Comparison of ENCODE assay signal across 14 mouse cellular contexts in the genomic region with DNA sequence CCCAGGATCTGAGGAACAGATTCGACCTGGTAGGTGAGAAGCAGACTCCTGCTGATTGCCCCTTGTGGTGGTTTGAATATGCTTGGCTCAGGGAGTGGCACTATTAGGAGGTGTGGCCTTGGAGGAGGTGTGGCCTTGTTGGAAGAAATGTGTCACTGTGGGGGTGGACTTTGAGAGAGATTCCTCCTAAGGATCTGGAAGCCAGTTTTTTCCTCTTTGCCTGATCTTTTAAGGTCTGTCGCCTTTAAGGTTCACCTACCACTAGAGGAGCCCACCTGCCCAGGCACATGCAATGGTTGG. TPM values are rescaled to one million over a fixed set of nuclear protein-coding genes. Genes with fewer than 3 reads are reported as not detected.
DNase-seq lines count a peak whose midpoint lies in the region; ATAC-seq and TF ChIP-seq lines count a peak whose summit lies in the region.
"Had no signal": no experiment of that assay in that cellular context is flagged by ENCODE, and none has a peak within 500 bp of the region (broad histone marks: within the 10 kb centered on the region; RNA-seq: fewer than 3 reads in every experiment).

No protein-coding gene starts in this region.

- no peak for ATAC-seq in kidney, embryonic 14.5 days (ENCODE audit: low FRiP score, low TSS enrichment)
- ATAC-seq in liver, postnatal 0 days, result no peak
- ATAC-seq in hindbrain, embryonic 13.5 days (ENCODE audit: low FRiP score), result no peak

- WGBS in kidney, adult 2 months, result 60% methylated on average over 2 of the region's 2 CpGs
- 24% methylated on average over 2 of the region's 2 CpGs for whole genome bisulfite sequencing in kidney, embryonic 14.5 days
- WGBS in liver, postnatal 0 days (ENCODE audit: insufficient replicate concordance), result 41% methylated on average over 2 of the region's 2 CpGs
- WGBS in hindbrain, embryonic 13.5 days, result 35% methylated on average over 2 of the region's 2 CpGs

- H3K36me3 ChIP-seq in kidney, adult 2 months (ENCODE audit: control insufficient read depth, insufficient read depth, low read length), result no peaks in the 10 kb centered on the region
- no peaks in the 10 kb centered on the region for H3K36me3 ChIP-seq in kidney, embryonic 14.5 days (ENCODE audit: control insufficient read depth, insufficient read depth, low read length)
- no peaks in the 10 kb centered on the region for H3K36me3 ChIP-seq in liver, postnatal 0 days (replicated peaks; ENCODE audit: insufficient read depth, low read length)
- no peaks in the 10 kb centered on the region for H3K36me3 ChIP-seq in hindbrain, embryonic 13.5 days

- DNase-seq in adrenal gland, adult 2 months, result peak; percentile 47
- DNase-seq in adrenal gland, postnatal 4 days (ENCODE audit: low spot score in 2 of 2), result no peak
- peak; percentile 61 for DNase-seq in kidney, adult 2 months
- DNase-seq in ES-CJ7 (ENCODE audit: low read depth, low spot score), result peak; percentile 79
- peak; percentile 58 to 60 for DNase-seq in kidney, postnatal 36 days
- no peak for DNase-seq in liver, postnatal 0 days
- DNase-seq: cerebellum, adult 11-12 months; layer of hippocampus, postnatal 36 days; liver had no signal

- no peak overlapping the region for H3K9ac ChIP-seq in kidney, embryonic 14.5 days (ENCODE audit: low read depth, low read length)
- H3K9ac ChIP-seq in liver, postnatal 0 days (replicated peaks), result no peak overlapping the region
- H3K9ac ChIP-seq in hindbrain, embryonic 13.5 days, result no peak overlapping the region

- H3K4me2 ChIP-seq in kidney, embryonic 14.5 days (replicated peaks; ENCODE audit: low read depth, low read length), result no peak overlapping the region
- H3K4me2 ChIP-seq in liver, postnatal 0 days (ENCODE audit: low read depth, low read length), result no peak overlapping the region
- no peak overlapping the region for H3K4me2 ChIP-seq in hindbrain, embryonic 13.5 days
- H3K4me2 ChIP-seq: heart, embryonic 11.5 days had no signal

- no peak overlapping the region for H3K4me3 ChIP-seq in kidney, adult 2 months (ENCODE audit: insufficient read depth, low read depth, low read length)
- H3K4me3 ChIP-seq in kidney, embryonic 14.5 days (ENCODE audit: low read length), result no peak overlapping the region
- H3K4me3 ChIP-seq in liver, postnatal 0 days (ENCODE audit: low read depth, low read length), result no peak overlapping the region
- no peak overlapping the region for H3K4me3 ChIP-seq in hindbrain, embryonic 13.5 days

- H3K4me1 ChIP-seq in kidney, adult 2 months (ENCODE audit: control insufficient read depth, insufficient read depth, low read length), result no peaks in the 10 kb centered on the region
- H3K4me1 ChIP-seq in kidney, embryonic 14.5 days (ENCODE audit: control insufficient read depth, insufficient read depth, low read length), result no peaks in the 10 kb centered on the region
- no peaks in the 10 kb centered on the region for H3K4me1 ChIP-seq in liver, postnatal 0 days (ENCODE audit: insufficient read depth)
- H3K4me1 ChIP-seq in hindbrain, embryonic 13.5 days (replicated peaks), result 0 out of 2 replicates have a peak, but pooled peaks cover 4% of the 10 kb centered on the region

- TF ChIP-seq POLR2A in kidney, adult 2 months (IDR thresholded peaks at IDR 0.05; ENCODE audit: low read depth, low read length), result no peak

- no peaks in the 10 kb centered on the region for H3K27me3 ChIP-seq in kidney, adult 2 months (replicated peaks; ENCODE audit: control insufficient read depth, insufficient read depth, low read length)
- H3K27me3 ChIP-seq in kidney, embryonic 14.5 days (ENCODE audit: control insufficient read depth, insufficient read depth, low read length), result no peaks in the 10 kb centered on the region
- no peaks in the 10 kb centered on the region for H3K27me3 ChIP-seq in liver, postnatal 0 days (ENCODE audit: insufficient read depth, low read length)
- peaks cover 23% of the 10 kb centered on the region for H3K27me3 ChIP-seq in hindbrain, embryonic 13.5 days

- H3K9me3 ChIP-seq in kidney, embryonic 14.5 days (ENCODE audit: control insufficient read depth, low read length), result no peaks in the 10 kb centered on the region
- H3K9me3 ChIP-seq in liver, postnatal 0 days (ENCODE audit: low read length), result no peaks in the 10 kb centered on the region
- 0 out of 2 replicates have a peak, but pooled peaks cover 2% of the 10 kb centered on the region for H3K9me3 ChIP-seq in hindbrain, embryonic 13.5 days

- TF ChIP-seq CTCF in kidney, adult 2 months (conservative IDR thresholded peaks at IDR 0.05; ENCODE audit: insufficient read depth, insufficient read length, low read depth, low read length), result no peak
- TF ChIP-seq CTCF in liver, postnatal 0 days (IDR thresholded peaks at IDR 0.05; ENCODE audit: low read depth), result no peak

- TF ChIP-seq EP300 in liver, postnatal 0 days (IDR thresholded peaks at IDR 0.05; ENCODE audit: low read depth), result no peak

- H3K27ac ChIP-seq in kidney, adult 2 months (ENCODE audit: insufficient read depth, low read depth, low read length), result no peak overlapping the region
- H3K27ac ChIP-seq in kidney, embryonic 14.5 days (ENCODE audit: low read depth, low read length), result no peak overlapping the region
- H3K27ac ChIP-seq in liver, postnatal 0 days (ENCODE audit: low read depth), result no peak overlapping the region
- no peak overlapping the region for H3K27ac ChIP-seq in hindbrain, embryonic 13.5 days

RNA-seq across cellular contexts. Expression of gene Acvrl1, which starts 6.1 kb away (rescaled TPM):
- 10 to 100 TPM; 15.0 to 22.6 TPM for total RNA-seq in adrenal gland, adult 2 months (2021)
- polyA plus RNA-seq in adrenal gland, adult 2 months (2012; rRNA removed), result 20.9 and 23.3 TPM in 2 replicates
- 10 to 100 TPM; 22.4 to 22.9 TPM for total RNA-seq in adrenal gland, postnatal 4 days (2021)
- 33.4 and 34.1 TPM in 2 replicates for polyA plus RNA-seq in kidney, adult 2 months (2012; rRNA removed)
- 6.3 and 8.8 TPM in 2 replicates for polyA plus RNA-seq in kidney, embryonic 14.5 days (2014; fragmentation: Nextera tagmentation; extraction: Ambion mirVana)
- polyA plus RNA-seq in liver, postnatal 0 days (2015; fragmentation: Nextera tagmentation; extraction: Ambion mirVana), result 2.3 and 2.6 TPM in 2 replicates
- polyA plus RNA-seq in hindbrain, embryonic 13.5 days (2015; fragmentation: Nextera tagmentation; extraction: Ambion mirVana), result 7.9 and 8.6 TPM in 2 replicates

RNA-seq across cellular contexts. Expression of gene Ankrd33, which starts 6.7 kb away (rescaled TPM):
- 1 to 10 TPM in 1 of 2 experiments, under 1 TPM in 1; 0.59 to 1.0 TPM for total RNA-seq in adrenal gland, adult 2 months (2021)
- polyA plus RNA-seq in adrenal gland, adult 2 months (2012; rRNA removed), result 0.10 TPM in 1 of 2 replicates, not detected in the other
- 1 to 10 TPM in 1 of 2 experiments, under 1 TPM in 1; 0.73 to 1.2 TPM for total RNA-seq in adrenal gland, postnatal 4 days (2021)
- polyA plus RNA-seq in kidney, adult 2 months (2012; rRNA removed), result not detected in 2 replicates
- not detected in 2 replicates for polyA plus RNA-seq in kidney, embryonic 14.5 days (2014; fragmentation: Nextera tagmentation; extraction: Ambion mirVana)
- polyA plus RNA-seq in liver, postnatal 0 days (2015; fragmentation: Nextera tagmentation; extraction: Ambion mirVana), result not detected in 2 replicates
- not detected in 2 replicates for polyA plus RNA-seq in hindbrain, embryonic 13.5 days (2015; fragmentation: Nextera tagmentation; extraction: Ambion mirVana)
- total RNA-seq: layer of hippocampus, postnatal 36 days; megakaryocyte-erythroid progenitor cell, adult 5-6 weeks had no signal
- polyA plus RNA-seq: cortical plate, adult 2 months; heart, embryonic 11.5 days had no signal

RNA-seq across cellular contexts. Expression of gene Fignl2, which starts 43.9 kb away (rescaled TPM):
- total RNA-seq in adrenal gland, adult 2 months (2021), result 1 to 10 TPM; 6.3 to 8.7 TPM
- polyA plus RNA-seq in adrenal gland, adult 2 months (2012; rRNA removed), result 11.8 and 16.1 TPM in 2 replicates
- total RNA-seq in adrenal gland, postnatal 4 days (2021), result 10 to 100 TPM; 13.5 to 13.8 TPM
- 8.6 and 9.6 TPM in 2 replicates for polyA plus RNA-seq in kidney, adult 2 months (2012; rRNA removed)
- polyA plus RNA-seq in kidney, embryonic 14.5 days (2014; fragmentation: Nextera tagmentation; extraction: Ambion mirVana), result 0.58 and 0.73 TPM in 2 replicates
- 0.18 and 0.26 TPM in 2 replicates for polyA plus RNA-seq in liver, postnatal 0 days (2015; fragmentation: Nextera tagmentation; extraction: Ambion mirVana)
- polyA plus RNA-seq in hindbrain, embryonic 13.5 days (2015; fragmentation: Nextera tagmentation; extraction: Ambion mirVana), result 0.16 and 0.23 TPM in 2 replicates
- total RNA-seq: megakaryocyte-erythroid progenitor cell, adult 5-6 weeks had no signal

RNA-seq across cellular contexts. Expression of gene Acvr1b, which starts 51.6 kb away (rescaled TPM):
- 10 to 100 TPM in 1 of 2 experiments, 1 to 10 TPM in 1; 5.2 to 10.0 TPM for total RNA-seq in adrenal gland, adult 2 months (2021)
- 10.1 and 11.2 TPM in 2 replicates for polyA plus RNA-seq in adrenal gland, adult 2 months (2012; rRNA removed)
- total RNA-seq in adrenal gland, postnatal 4 days (2021), result 10 to 100 TPM; 18.5 to 19.9 TPM
- 37.0 and 37.2 TPM in 2 replicates for polyA plus RNA-seq in kidney, adult 2 months (2012; rRNA removed)
- polyA plus RNA-seq in kidney, embryonic 14.5 days (2014; fragmentation: Nextera tagmentation; extraction: Ambion mirVana), result 6.0 and 7.2 TPM in 2 replicates
- polyA plus RNA-seq in liver, postnatal 0 days (2015; fragmentation: Nextera tagmentation; extraction: Ambion mirVana), result 2.2 TPM in 2 replicates
- polyA plus RNA-seq in hindbrain, embryonic 13.5 days (2015; fragmentation: Nextera tagmentation; extraction: Ambion mirVana), result 19.6 and 20.5 TPM in 2 replicates

Comparison
In these comparisons a context has a peak if more than half of its experiments do, and no peak if none do; other contexts are left out.
1. DNase-seq: peak in adrenal gland, adult 2 months (single experiment), kidney, adult 2 months (single experiment), ES-CJ7 (single experiment) and kidney, postnatal 36 days (2 of 2); none in adrenal gland, postnatal 4 days (0 of 2) and liver, postnatal 0 days (single experiment).